Mouse (Mus musculus) NIH3T3 (cell line): ENCODE results near the gene Prf1.

Source experiments
- DNase-seq: peaks from one replicate; pipeline ENCODE4 v3.0.0-alpha.2; 2012; ENCODE audit warnings: low read depth

Prf1 gene

DNA sequence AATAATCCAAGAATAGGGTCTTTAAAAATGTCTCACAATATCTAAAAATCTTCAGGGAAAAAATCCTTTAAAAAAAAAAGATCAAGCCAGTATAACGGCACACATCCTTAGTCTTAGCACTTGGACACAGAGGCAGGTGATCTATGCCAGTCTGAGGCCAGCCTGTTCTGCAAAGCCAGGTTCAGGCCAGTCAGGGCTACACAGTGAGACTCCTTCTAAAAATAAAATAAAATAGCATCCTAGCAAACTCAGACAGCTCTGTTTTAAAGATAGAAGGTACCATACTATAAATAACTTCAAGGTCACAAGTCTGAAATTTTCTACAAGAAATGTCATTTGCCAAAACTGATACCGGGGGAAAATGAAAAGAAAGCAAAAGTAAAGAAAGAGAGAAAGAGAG, 7.6 kb upstream of the Prf1 start:
- DNase-seq, result no peak

DNA sequence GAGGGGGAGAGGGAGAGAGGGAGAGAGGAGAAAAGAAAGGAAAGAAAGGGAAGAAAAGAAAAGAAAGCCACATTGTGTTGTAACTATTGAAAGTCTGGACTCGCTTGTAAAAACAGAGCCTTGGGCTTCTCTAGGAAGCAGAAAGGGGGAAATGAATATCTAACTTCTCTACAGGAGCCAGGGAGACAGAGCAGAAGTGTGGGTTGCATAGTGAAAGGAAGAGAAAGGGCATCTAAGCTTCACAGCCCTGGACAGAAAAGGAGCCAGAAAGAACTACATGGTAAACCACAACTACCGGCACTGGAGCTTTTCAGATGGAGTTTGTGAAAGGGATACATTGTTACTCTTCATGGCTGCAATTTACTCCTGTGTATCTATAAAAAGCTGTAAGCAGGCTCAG, 7.2 kb upstream of the Prf1 start:
- DNase-seq, result no peak

DNA sequence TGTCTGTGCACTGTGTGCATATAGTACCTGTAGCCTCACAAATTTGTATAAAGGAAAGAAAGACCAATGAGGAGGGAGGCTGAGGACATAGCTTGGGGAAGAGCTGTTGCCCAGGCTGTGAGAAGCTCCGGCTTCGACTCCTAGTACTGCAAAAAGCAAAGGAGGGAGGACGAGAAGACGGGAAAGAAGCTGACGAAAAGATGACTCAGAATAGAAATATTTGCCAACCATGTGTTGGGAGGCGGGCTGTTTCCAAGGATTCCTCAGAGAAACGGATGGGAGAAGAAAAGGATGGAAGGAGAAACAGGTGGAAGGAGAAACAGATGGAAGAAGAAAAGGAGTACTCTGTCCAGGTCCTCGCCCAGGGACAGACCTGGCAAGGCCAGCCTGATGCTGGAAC, 3.4 kb upstream of the Prf1 start:
- peak; percentile 87 for DNase-seq

DNA sequence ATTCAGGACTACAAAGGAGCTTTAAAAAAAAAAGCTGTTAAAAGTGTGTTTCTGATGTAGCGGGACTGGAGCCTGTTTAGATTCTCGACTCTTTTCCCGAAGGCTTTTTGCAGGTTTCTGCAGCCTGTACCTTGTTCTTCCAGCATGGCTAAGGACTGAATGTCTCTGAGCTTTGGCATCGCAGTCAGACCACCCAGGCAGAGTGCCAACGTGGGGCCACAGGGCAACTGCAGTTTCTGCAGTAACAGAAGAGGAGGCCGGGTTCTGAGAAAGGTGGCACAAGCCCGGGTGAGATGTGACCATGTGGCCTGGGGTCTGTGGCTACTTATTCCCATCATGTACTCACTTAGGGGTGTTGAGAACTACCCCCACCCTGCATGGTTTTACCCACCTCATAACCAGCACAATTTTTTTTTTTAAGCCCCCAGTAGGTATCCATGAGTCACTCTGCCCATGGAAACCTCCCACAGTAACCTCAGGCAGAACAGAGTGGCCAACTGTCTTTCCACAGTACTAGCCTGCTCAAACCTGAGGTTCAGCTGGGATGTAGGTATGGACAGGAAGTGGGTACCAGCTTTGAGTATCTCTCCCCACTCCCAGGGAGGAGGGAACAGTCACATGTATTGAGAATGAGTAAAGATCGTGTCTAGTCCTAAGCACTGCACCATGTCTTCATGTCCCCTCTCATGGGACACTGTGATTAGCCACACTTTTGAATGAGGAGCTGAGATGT, 754 bp upstream of the Prf1 start:
- DNase-seq, result no peak

DNA sequence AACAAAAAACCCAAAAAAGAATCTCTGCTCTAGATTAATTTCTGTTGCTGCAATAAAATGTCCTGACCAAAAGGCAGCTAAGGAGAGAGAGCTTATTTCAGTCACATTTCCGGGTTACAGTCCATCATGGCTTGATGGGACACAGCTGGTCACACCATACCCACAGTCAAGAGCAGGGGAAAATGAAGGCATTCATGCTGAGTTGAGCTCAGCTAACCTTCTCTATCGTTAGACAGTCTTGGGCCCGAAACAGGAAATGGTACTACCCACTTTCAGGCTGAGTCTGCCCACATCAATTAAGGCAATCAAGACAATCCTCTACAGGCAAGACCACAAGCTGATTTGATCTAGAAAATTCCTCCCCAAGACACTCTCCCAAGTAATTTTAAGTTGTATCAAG, 3.4 kb downstream of the Prf1 start:
- no peak for DNase-seq

DNA sequence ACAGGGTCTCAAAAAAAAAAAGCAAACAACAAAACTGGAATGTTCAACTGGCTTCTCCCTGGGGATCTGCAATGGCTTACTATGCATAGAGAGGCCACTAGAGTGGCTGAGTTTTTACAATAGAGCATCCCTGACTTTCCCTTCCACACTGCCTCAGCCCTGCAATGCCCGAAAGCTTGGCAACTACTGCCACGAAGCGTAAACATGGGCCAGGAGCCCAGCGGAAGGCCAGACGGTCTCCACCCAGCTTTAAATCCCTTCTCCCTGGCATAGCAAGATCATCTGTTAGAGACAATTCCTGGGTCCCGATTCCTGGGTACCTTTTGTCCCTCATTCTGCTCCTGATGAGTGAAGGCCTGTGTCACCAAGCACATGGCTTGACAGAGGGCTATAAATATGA, 6.4 kb downstream of the Prf1 start:
- peak; percentile 46 for DNase-seq

DNA sequence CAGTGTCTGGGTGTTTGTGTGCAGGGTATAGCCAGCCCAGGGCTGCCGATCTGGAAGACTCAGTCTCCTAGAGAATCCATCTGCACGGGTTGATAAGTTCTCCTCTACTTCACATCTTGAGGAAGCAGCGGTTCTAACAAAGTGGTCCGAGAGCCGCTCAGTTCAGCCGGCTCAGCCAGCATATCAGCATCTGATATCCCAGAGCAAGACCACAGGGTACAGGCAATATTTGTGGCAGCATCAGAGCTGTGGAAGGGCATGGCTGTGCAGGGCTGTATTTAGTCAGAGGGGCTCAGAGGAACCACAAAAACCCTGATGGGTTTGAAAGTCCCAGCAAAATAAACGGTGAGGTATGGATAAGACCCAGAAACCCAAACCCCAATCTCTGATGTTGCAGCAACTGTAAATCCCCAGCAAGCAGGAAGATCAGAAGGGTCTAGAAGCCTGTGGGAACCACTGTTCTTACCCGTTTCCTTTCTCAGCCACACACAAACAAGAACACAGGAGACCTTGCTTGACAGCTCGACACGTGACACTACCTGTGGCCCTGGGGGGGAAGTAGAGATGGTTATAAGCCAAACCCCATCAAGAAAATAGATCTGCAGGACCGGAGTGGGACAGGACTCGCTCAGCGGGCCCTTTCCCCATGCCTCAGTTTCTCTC, 8.4 kb downstream of the Prf1 start:
- DNase-seq, result no peak

DNA sequence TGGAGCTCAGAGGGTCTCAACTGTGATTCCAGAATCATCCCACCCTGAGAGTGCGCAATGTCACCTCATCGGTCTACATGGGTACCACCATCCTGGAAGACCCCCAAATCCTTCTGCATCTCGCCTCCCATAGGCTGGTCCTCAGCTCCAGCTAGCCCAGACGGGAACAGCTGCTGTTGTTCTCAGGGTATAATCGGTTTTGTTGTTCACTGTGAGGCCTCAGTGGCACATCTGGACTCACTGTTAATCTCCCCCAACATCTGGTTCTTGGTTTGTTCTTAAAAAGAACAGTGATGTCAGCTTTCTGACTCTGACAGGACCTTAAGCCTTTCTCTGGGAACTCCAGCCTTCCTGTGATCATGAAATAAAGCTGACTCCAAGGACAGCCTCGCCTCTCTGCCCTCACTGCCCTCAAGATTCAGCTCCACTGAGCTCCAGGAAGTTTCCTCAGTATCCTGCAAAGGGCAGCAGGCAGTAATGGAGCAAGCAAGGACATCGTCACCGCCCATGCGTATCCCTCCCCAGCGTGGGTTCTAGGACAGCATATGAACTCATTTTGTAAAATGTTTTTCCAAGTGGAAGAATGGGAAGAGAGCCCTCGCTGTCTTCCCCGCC, 11.2 kb downstream of the Prf1 start:
- DNase-seq, result peak; percentile 34

DNA sequence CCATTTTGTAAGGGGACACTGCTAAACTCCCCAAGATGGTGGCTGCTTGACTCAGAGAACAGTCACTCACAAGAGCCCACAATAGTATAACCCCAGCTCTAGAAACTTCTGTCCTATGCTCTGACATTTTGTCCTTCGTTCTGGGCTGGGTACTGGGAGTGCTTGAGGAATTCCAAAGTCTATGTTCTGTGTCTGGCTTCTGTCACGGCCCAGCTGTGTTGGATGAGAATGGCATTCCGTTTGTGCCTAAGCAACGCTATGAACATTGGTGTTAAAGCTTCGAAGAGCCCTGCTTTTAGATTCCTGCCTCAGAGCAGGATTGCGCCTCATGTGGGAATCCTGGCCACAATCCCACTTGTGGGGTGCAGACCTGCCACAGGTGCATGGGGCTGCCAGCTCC, 14.5 kb downstream of the Prf1 start:
- DNase-seq, result no peak

DNA sequence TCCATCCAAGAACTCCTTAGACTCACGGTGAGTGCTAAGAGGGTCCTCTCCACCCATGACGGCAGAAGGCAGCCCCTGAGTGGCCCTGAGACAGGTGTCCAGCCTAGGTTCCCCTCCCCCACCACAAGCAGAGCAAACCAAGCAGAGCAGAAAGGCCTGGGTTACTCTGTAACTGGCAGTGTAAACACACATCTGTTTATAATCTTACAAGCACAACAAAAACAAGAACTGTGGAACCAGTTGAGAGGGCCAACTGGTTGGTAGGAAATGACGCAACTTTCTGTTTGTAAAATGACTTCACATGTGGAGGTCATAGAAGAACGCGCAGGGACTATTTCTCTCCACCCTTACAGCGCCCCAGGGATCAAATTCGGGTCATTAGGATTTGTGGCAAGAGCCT, 15.1 kb downstream of the Prf1 start:
- DNase-seq, result peak; percentile 67

DNA sequence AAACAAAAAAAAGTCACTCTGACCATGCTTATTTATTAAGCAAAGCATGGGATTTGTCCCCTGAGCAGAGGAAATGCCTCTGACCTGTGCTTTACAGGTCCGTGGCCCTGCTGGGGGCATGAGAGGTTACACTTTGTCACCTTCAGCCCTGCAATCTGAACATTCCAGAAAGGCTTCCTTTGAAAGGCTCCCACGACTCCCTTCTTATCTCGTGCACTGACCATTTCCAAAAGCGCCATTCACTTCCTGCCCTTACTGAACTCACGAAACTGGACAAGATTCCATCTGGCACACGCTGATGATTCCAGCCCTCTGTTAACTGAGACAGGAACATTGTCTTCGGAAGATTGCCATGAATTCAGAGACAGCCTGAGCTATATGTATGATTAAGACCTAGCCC, 16.1 kb downstream of the Prf1 start:
- no peak for DNase-seq

DNA sequence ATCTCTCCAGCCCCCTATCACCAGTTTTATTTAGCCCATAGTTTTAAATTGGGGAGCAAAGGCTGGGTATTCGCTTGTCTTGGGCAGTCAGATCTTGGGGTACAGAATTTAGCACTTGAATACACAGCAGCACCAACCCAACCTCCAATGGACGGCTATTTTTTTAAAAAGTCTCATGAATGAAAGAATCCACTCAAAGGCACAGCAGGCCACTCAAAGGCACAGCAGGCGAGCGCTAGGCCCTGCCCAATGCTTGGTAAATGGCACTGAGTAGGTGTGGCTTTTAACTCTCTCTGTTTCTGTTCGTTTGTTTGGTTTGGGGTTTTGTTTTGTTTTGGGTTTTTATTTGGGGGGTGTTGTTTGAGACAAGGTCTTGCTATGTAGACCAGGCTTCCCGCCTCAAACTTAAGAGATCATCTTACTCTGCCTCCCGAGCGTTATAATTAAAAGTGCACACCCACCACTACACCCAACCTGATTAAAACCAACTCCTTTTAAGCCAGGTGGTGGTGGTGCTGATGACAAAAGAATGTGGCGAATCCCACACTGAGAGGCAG, 17.8 kb downstream of the Prf1 start:
- DNase-seq, result no peak

DNA sequence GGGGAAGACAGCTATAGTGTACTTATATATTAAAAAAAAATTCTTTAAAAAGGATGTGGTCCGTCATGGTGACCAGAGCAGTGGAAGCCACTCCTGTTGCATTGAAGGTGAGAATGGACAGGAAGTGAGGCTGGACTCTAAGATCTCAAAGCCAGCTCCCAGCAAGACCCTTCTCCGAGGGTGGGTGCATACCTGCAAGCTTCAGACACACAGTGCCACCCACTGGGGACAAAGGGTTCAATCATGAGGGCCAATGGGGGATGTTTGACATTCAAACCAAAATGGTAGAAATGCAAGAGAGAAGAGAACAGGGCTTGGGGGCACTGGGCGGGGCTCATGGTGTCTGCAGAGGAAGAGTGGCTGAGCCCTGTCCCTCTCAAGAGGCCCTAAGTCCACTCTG, 20.9 kb downstream of the Prf1 start:
- DNase-seq, result no peak

DNA sequence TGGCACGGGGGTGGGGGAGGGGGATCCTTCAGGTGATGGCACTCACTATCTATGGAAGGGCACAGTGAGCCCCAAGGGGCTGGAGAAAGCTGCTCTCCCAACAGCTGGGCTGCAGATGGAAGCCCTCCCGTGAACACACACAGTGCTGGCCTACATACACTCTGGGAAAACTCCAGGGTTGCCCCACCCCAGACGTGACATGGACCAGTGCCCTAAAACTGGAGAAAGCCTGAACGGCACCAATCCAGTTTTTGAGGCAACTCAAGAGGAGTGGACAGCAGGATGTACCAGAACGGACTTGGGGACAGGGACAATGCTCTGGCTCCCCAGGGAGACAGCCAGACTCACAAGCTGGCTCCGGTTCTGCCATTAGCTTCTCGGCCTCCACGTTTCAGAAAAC, 27.1 kb downstream of the Prf1 start:
- DNase-seq, result no peak

DNA sequence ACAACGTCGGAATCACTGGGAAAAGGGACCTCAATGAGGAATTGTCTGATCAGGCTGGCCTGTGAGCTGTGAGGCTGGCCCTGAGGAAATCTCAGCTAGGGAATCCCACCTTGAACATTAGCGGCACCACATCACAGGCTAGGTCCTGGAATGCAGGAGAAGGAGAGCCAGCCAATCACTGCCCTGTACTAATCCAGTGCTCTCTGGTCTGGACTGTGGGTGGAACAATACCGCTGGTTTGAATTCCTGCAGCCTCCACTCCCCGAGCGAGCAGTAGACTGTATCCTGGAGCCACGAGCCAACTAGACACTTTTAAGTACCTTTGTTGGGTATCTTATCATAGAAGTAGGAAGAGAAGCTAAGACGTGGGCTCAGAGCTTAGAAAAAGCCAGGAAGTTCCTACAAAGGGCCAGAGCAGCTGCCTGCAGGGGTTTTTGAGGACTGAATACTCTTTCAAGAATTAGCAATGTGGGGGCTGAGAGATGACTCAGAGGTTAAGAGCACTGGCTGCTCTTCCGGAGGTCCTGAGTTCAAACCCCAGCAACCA, 28.2 kb downstream of the Prf1 start:
- peak; percentile 50 for DNase-seq

DNA sequence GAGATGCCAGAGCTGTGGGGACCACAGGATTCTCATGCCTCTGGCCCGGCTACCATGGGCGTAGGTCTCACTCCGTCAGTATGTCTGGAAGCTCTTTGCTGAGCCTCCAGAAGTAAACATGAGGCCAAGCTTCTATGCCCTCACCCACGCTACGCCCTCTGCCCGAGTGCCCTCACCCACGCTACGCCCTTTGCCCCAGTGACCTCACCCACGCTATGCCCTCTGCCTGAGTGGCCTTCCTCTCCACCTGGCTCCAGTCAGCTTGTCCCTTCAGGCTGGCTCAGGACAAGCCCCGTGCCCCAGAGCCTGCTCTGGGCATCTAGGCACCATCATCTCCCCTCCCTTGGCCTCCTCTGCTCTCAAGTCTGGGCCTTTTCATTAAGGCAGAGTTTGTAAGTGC, 29.9 kb downstream of the Prf1 start:
- no peak for DNase-seq

DNA sequence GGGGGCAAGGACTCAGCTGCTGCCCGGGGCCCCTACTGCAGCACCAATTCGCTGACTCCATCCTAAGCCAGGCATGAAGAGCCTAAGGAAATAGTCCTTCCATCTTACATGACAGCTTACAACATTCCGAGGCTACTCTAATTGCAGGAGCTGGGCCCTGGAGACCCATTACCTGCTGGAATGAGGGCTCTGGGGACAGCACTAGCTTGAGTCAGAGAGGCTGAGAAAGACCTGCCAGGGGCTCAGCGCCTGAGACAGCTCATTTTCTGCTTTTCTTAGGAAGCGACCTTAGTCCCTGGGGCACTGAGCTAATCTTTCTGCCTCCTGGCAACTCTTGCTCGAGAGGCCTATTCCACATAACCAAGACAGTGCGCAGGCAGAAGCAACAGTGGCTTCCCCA, 31.3 kb downstream of the Prf1 start:
- DNase-seq, result peak; percentile 68

DNA sequence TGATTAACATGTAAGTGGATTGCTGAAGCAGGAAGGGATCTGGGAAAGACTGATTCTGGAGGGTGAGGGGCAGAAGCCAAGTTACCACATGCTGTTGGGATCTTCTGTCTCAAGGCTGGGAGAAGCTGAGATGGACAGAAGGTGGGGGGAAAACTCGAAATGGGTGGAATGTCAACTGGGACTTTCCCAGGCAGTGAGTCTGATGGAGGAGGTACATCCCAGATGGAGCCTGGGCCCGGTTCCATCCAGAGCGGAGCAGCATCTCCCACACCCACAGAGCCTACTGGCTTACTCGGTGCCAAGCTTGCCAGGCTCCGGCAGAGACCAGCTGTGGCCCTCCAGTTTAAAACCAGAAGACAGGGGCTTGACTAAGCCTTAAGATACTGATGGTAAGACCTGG, 33.4 kb downstream of the Prf1 start:
- peak; percentile 75 for DNase-seq

DNA sequence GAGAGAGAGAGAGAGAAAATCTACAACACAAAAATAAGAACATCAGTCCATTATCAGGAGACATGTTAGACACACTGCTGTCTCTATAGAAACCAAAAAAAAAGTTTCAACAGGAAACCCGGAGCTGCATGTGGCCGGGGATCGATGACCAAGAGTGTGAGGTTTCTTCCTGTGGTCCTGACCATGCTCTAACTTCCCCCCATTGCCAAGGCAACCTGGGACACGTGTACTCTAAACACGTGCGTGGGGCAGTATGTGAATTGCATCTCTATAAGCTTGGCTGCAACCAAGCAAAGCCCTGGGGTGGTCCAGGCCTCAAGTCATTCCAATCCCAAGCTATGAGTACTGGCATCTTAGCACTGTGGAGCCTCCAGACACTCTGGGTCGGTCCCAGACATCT, 36.9 kb downstream of the Prf1 start:
- no peak for DNase-seq

DNA sequence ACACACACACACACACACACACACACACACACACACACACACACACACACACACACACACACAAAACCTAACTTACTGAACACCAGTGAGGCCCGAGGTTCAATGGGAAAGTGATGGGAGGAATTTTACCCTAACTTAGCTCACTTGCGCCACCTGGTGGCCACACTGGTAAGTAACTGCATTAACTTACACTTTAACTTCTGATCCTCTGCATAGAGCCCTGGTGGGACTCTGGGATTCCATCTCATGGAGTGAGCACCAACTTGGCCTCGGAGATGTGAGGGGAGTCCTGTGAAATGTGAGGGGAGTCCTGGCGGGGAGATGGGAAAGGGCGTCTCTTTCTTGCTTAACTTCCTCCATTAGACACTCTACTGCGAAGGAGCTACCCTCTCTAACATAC, 38.5 kb downstream of the Prf1 start:
- DNase-seq, result peak; percentile 95

DNA sequence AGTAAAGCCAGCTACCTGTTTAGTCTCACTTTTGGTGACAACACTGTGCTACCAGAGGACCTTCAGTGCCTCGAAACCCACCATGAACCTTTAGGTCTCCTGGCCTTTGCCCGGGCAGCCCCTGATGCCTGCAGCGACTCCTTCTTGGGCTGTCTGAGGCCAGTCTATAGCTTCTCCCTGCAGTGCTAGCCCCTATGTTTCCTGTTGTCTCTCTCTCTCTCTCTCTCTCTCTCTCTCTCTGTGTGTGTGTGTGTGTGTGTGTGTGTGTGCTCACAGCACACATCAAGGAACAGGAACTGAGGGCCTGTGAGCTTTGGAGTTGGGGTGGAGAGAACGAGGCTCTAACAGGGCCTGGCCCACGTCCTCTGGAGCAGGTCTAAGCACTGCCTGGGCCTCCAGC, 39.0 kb downstream of the Prf1 start:
- DNase-seq, result no peak

DNA sequence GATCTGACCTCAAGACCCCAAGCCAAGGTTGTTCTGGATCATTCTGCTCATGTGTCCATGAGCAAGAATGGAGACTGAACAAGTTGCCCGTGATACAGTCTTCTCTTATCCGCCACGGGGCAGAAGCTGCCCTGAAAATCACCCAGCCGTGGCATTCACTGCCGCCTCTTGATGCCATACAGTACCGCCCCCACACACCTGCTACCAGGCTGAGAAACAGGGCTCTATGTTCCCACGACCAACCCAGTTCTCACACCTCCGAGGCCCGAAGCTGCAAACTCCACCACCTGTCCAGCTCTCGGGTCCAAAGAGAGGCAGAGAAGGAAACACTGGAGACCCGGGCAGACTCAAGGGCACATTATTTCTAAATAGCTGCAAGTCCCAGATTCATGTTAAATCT, 40.0 kb downstream of the Prf1 start:
- no peak for DNase-seq

DNA sequence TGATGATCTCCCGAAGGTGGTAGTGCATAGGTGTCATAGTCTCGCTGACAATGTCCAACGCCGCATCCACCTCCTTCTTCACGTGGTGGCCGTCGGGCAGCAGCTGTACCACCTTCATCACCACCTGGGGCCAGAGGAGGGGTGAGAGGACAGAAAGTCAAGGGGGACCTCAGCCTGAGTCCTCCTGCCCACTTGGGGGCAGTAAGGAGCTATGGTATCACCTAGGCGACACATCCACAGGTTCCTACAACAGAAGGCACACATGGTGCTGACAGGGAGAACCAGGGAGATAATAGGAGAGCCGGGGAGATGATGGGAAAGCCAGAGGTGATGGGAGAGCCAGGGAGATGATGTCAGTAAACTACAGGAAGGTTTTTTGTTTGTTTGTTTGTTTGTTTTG, 41.6 kb downstream of the Prf1 start:
- DNase-seq, result no peak
